Mouse (Mus musculus) adrenal gland, adult 2 months (tissue): ENCODE measurements around the gene Epha1. TPM values are rescaled to one million over a fixed set of nuclear protein-coding genes. Genes with fewer than 3 reads are reported as not detected.

Source experiments
- DNase-seq: peaks from one replicate; pipeline ENCODE4 v3.0.0; 2021
- polyA plus RNA-seq: library from polyadenylated mRNA; depleted of rRNA; stranded (reverse); fragments of >200 nt; gene quantifications from 2 replicates; pipeline ENCODE4 v1.2.3, GENCODE M21; 2012
- total RNA-seq, 2 experiments: library from RNA; stranded (reverse); gene quantifications; 2 replicates each; pipeline ENCODE4 v1.2.3; 2021

Epha1 gene
- total and polyA plus RNA-seq, 3 experiments: 0.18 to 0.86 (median 0.23) TPM

GRCm38 (mm10) chr6:42373669-42374430, 782 bp upstream of the Epha1 start:
- DNase-seq: no peak

- no peak for DNase-seq
These were observed 650 bp downstream of the Epha1 start for GRCm38 (mm10) chr6:42372421-42372815.

GRCm38 (mm10) chr6:42372001-42372400, 1.1 kb downstream of the Epha1 start:
- DNase-seq: no peak

- no peak for DNase-seq
These were observed 2.3 kb downstream of the Epha1 start for GRCm38 (mm10) chr6:42370630-42371363.

GRCm38 (mm10) chr6:42369870-42370269, 3.2 kb downstream of the Epha1 start:
- DNase-seq: no peak

GRCm38 (mm10) chr6:42365215-42365614, 7.9 kb downstream of the Epha1 start:
- no peak for DNase-seq

GRCm38 (mm10) chr6:42364607-42365006, 8.5 kb downstream of the Epha1 start:
- no peak for DNase-seq

GRCm38 (mm10) chr6:42364066-42364465, 9.0 kb downstream of the Epha1 start:
- DNase-seq: no peak

GRCm38 (mm10) chr6:42362974-42363373, 10.1 kb downstream of the Epha1 start:
- DNase-seq: no peak

- DNase-seq: no peak
These were observed 10.6 kb downstream of the Epha1 start for GRCm38 (mm10) chr6:42362497-42362896.

GRCm38 (mm10) chr6:42362074-42362473, 11.0 kb downstream of the Epha1 start:
- DNase-seq: no peak

- DNase-seq: no peak
These were observed 11.8 kb downstream of the Epha1 start for GRCm38 (mm10) chr6:42361041-42361895.

GRCm38 (mm10) chr6:42360231-42360840, 12.7 kb downstream of the Epha1 start:
- no peak for DNase-seq

- DNase-seq: no peak
These were observed 13.5 kb downstream of the Epha1 start for GRCm38 (mm10) chr6:42359364-42360147.

- no peak for DNase-seq
These were observed 14.2 kb downstream of the Epha1 start for GRCm38 (mm10) chr6:42358901-42359300.

GRCm38 (mm10) chr6:42357901-42358300, 15.2 kb downstream of the Epha1 start:
- no peak for DNase-seq

- DNase-seq: no peak
These were observed 16.2 kb downstream of the Epha1 start for GRCm38 (mm10) chr6:42356913-42357312.

- DNase-seq: no peak
These were observed 17.1 kb downstream of the Epha1 start for GRCm38 (mm10) chr6:42355794-42356600.

GRCm38 (mm10) chr6:42355366-42355765, 17.7 kb downstream of the Epha1 start:
- no peak for DNase-seq
